ENCODE assay signal across 8 mouse cellular contexts in genomic region chrX:105929478-105930038, GRCm38 (mm10). TPM values are rescaled to one million over a fixed set of nuclear protein-coding genes. Genes with fewer than 3 reads are reported as not detected.
DNase-seq lines count a peak whose midpoint lies in the region; ATAC-seq lines count a peak whose summit lies in the region.

No protein-coding gene starts in this region.

- H3K9ac ChIP-seq in heart, embryonic 14.5 days (ENCODE audit: low read length): no peak overlapping the region; the same call in 1 of the 2 replicates
- H3K9ac ChIP-seq in hindbrain, embryonic 16.5 days (ENCODE audit: low read depth, low read length): no peak overlapping the region; the same call in 1 of the 2 replicates
- no peak overlapping the region for H3K9ac ChIP-seq in midbrain, embryonic 13.5 days (replicated peaks)

- ATAC-seq in heart, embryonic 14.5 days (ENCODE audit: insufficient number of reproducible peaks, insufficient read depth, low FRiP score, low read depth): no peak
- ATAC-seq in hindbrain, embryonic 16.5 days: peak; percentile 64
- peak; percentile 54 for ATAC-seq in midbrain, embryonic 13.5 days

- no peaks in the 10 kb centered on the region for H3K9me3 ChIP-seq in heart, embryonic 14.5 days (ENCODE audit: control insufficient read depth, low read length)
- H3K9me3 ChIP-seq in hindbrain, embryonic 16.5 days (ENCODE audit: control insufficient read depth, low read length): no peaks in the 10 kb centered on the region
- H3K9me3 ChIP-seq in midbrain, embryonic 13.5 days: no peaks in the 10 kb centered on the region

- no peaks in the 10 kb centered on the region for H3K36me3 ChIP-seq in heart, embryonic 14.5 days (ENCODE audit: control insufficient read depth, insufficient read depth, low read length)
- no peaks in the 10 kb centered on the region for H3K36me3 ChIP-seq in hindbrain, embryonic 16.5 days (ENCODE audit: control insufficient read depth, insufficient read depth, low read length)
- H3K36me3 ChIP-seq in midbrain, embryonic 13.5 days: no peaks in the 10 kb centered on the region

- H3K4me1 ChIP-seq in heart, embryonic 14.5 days (ENCODE audit: control insufficient read depth in 2 of 2, insufficient read depth in 2 of 2, low read length in 2 of 2): peaks cover 3 to 13% of the 10 kb centered on the region in 2 experiments; a peak in 2 of 4 replicates
- H3K4me1 ChIP-seq in brown adipose tissue, adult 24 weeks (ENCODE audit: control insufficient read depth, insufficient read depth, insufficient read length, low read length): peaks cover 7% of the 10 kb centered on the region
- peaks cover 11% of the 10 kb centered on the region for H3K4me1 ChIP-seq in hindbrain, embryonic 16.5 days (ENCODE audit: control insufficient read depth, insufficient read depth, low read depth, low read length)
- H3K4me1 ChIP-seq in midbrain, embryonic 13.5 days (replicated peaks): peaks cover 16% of the 10 kb centered on the region

- DNase-seq in heart, adult 8-10 months (ENCODE audit: low spot score): no peak
- no peak for DNase-seq in thymus, postnatal 0 days (ENCODE audit: low spot score)
- no peak for DNase-seq in thymus, adult 18-20 months
- DNase-seq in frontal cortex, postnatal 25 days (ENCODE audit: low spot score in 2 of 2): no peak

- peak overlapping the region in 1 of 2 experiments; percentile 91; a peak in 2 of 4 replicates for H3K27ac ChIP-seq in heart, embryonic 14.5 days (replicated peaks in 1 of 2; ENCODE audit: control insufficient read depth in 1 of 2, insufficient read depth in 1 of 2, low read depth in 2 of 2, low read length in 2 of 2)
- peak overlapping the region; percentile 52; the same call in 1 of the 2 replicates for H3K27ac ChIP-seq in brown adipose tissue, adult 24 weeks (replicated peaks; ENCODE audit: low read depth, low read length)
- peak overlapping the region; percentile 73 for H3K27ac ChIP-seq in hindbrain, embryonic 16.5 days (ENCODE audit: low read depth, low read length)
- H3K27ac ChIP-seq in midbrain, embryonic 13.5 days: peak overlapping the region; percentile 94

- no peaks in the 10 kb centered on the region for H3K27me3 ChIP-seq in heart, embryonic 14.5 days (ENCODE audit: control insufficient read depth, insufficient read depth, low read length)
- H3K27me3 ChIP-seq in hindbrain, embryonic 16.5 days (replicated peaks; ENCODE audit: control insufficient read depth, insufficient read depth, low read length): no peaks in the 10 kb centered on the region
- no peaks in the 10 kb centered on the region for H3K27me3 ChIP-seq in midbrain, embryonic 13.5 days

- peak overlapping the region; percentile 58 to 69 for H3K4me3 ChIP-seq in heart, embryonic 14.5 days (ENCODE audit: control insufficient read depth in 1 of 2, insufficient read depth in 1 of 2, low read depth in 1 of 2, low read length in 2 of 2)
- H3K4me3 ChIP-seq in brown adipose tissue, adult 24 weeks (ENCODE audit: insufficient read depth, low read depth, low read length): peak overlapping the region; percentile 71
- H3K4me3 ChIP-seq in hindbrain, embryonic 16.5 days (ENCODE audit: low read length): peak overlapping the region; percentile 65
- peak overlapping the region; percentile 69 for H3K4me3 ChIP-seq in midbrain, embryonic 13.5 days (replicated peaks)

- H3K4me2 ChIP-seq in heart, embryonic 14.5 days (ENCODE audit: low read length): peak overlapping the region; percentile 49
- peak overlapping the region; percentile 43 for H3K4me2 ChIP-seq in hindbrain, embryonic 16.5 days (ENCODE audit: low read length)
- H3K4me2 ChIP-seq in midbrain, embryonic 13.5 days (replicated peaks): peak overlapping the region; percentile 34

- WGBS in heart, embryonic 14.5 days: 30% methylated on average over 8 of the region's 8 CpGs
- 35% methylated on average over 8 of the region's 8 CpGs for WGBS in hindbrain, embryonic 16.5 days
- WGBS in midbrain, embryonic 13.5 days: 39% methylated on average over 8 of the region's 8 CpGs

RNA-seq across cellular contexts. Expression of gene Atrx, which starts 0.4 kb away (rescaled TPM):
- 116 and 126 TPM in 2 replicates for polyA plus RNA-seq in heart, embryonic 14.5 days (2014; fragmentation: Nextera tagmentation; extraction: Ambion mirVana)
- 10 to 100 TPM; 54.3 to 65.2 (median 57.7) TPM for total RNA-seq in heart, adult 8-10 months (2022)
- 37.4 and 43.6 TPM in 2 replicates for polyA plus RNA-seq in brown adipose tissue, adult 24 weeks (2012; ENCODE audit: insufficient read depth, insufficient read length, missing spikeins)
- polyA plus RNA-seq in hindbrain, embryonic 16.5 days (2015; fragmentation: Nextera tagmentation; extraction: Ambion mirVana): 208 and 232 TPM in 2 replicates
- polyA plus RNA-seq in midbrain, embryonic 13.5 days (2015; fragmentation: Nextera tagmentation; extraction: Ambion mirVana): 257 and 279 TPM in 2 replicates
- 153 and 190 TPM in 2 replicates for polyA plus RNA-seq in thymus, postnatal 0 days (2015; fragmentation: Nextera tagmentation; extraction: Ambion mirVana)
